Mouse (Mus musculus): Measurements from ENCODE around the gene Dll1. TPM values are rescaled to one million over a fixed set of nuclear protein-coding genes. Genes with fewer than 3 reads are reported as not detected.
A peak's percentile ranks its signal among the peaks of the same experiment; 100 is the strongest.

Gene Dll1
- under 1 TPM in 1 of 3 experiments, not detected in 2; 0.35 TPM for polyA plus RNA-seq (2017; shearing (Covaris generic))

DNA sequence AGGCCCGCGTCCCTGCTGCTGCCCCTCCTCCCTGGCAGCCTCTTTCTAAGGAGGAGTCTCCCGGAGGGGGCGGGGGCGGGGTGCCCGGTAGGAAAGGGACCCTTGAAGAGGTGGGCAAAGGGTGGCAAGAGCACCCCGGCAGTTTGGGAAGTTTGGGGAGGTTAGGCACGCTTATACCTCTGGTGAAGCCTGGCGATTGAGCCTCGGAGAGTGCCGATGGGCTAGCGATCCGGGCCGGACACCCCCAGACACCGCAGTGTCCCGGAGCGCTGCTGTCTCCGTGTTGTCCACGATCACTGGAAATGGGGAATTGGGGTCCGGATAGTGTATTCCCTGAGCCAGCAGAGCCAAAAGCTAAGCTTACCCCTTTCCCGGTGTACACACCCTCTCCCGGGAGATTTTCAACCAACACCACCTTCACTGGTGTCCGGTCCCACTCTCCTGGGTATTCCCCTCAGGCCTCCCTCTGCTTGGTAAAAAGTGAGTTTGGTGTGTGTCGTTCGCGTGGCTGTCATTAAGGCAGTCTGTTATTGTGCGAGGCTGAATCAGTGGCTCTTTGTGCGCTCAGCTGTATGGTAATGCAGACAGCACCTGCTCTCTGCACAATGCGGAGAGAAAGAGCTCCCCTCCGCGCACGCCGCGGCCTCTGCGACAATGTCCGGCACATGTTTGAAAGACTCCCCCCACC lies at the start of gene Dll1:
Dll1 (minus strand) TSS at position 379 of the 688 bp plus-strand sequence.
- no peak for ATAC-seq

DNA sequence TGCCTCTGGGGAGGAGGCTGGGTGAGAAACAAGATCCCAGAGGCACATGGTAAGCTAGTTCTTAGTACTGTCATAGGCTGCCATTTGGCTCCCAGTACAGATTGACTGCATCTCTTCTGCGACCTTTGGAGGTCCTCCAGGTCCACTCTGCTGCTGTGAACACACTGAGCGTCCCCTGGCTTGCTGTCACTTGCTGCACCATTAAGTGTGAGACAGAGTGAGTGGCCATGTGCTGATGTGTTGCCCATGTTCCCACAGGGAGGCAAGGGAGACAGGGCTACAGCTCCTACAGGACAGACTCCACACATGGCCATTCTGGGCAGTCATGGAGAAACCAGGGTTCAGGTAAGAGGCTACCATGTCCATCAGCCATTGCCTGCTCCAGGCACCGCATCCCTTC lies 49.3 kb upstream of the Dll1 start:
- no peak for ATAC-seq

DNA sequence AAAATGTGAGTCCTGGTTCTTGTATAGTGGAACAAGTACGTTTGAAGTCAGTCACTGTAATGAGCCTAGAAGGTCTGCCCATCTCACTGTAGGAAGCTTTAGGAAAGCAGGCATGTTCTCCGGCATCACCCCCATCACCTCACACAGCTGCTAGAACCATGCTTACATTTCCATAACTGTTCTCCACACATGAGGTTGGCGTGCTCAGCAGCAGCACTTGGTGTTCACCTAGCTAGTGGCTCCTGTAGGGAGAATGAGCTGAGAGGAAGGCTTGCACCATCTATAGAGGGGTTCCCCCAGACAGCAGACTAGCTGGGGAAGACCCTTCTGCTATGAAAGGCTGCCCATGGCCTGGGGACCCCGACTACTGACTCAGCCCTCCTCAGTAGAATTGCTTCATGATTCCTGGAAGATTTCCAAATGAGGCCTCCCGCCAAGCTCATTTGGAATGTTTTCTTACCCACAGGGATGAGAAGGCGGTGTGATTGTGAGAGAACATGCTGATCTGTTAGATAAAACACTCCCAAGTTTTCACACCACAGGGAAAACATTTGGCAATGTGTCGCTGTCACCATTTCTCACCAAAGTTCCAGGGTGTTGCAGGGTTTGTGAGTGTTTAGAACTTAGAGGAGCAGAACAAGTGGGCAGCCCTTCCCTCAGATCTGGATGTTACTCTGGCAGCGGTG lies 46.6 kb upstream of the Dll1 start:
- no peak for ATAC-seq

DNA sequence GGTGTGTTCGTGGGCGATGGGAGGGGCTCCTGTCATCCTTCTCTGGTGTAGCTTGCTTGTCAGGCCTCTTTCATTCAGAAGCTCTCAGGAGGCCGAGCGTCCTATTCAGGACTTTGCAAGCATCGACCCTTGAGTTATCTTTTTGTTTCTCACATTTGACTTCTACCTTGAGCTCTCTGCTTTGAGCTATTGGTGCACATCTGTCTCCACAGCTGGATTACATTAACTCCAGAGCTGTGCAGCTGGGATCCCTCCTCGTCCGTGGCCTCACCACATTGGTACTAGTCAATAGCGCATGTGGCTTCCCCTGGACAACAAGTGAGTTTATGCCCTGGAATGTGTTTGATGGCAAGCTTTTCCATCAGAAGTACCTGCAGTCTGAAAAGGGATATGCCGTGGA lies 46.0 kb upstream of the Dll1 start:
- no peak for ATAC-seq

DNA sequence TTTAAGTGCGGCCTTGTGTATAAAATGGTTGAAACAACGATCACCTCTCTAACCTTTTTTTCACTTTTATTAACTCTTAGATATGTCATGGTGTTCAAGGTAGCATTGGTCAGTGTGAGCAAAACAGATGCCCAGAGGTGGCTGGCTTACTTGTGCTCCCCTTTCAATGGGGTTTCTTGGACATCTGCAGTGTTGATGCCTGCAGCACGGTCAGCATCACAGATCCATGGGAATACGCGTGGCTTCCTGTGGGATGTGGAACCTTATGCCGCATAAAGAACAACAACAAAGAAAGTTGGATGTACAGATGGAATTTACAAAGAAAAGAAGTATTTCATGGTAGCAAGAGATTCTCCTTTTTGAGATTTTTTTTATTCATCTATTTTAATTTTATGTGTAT lies 44.8 kb upstream of the Dll1 start:
- no peak for ATAC-seq

DNA sequence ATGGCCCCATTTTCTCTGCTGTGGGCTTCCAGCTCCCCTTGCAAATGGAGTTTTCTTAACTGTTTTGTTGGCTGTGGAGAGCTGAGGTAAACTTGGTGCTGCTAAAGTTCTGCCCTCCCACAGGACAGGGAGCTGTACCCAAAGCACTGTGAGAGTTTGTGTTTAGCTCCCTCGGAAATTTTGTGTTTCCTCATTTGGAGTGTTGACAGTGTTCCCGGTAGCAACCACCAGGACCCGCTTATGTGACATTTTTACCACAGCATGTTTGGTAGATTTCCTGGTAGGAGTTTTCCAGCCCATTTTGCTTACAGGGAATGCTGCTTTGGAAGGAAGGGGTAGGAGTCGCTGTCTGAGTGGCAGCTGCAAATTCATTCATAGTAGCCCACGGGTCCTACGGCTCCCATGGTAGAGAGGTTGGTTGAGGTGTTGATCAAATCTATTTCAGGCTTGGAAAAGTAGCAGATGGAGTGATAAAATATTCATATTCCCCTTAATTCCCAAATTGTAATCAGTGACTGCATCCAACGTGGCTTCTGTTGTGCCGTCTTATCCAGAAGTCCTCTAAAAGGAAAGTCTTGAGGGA lies 43.4 kb upstream of the Dll1 start:
- no peak for ATAC-seq

DNA sequence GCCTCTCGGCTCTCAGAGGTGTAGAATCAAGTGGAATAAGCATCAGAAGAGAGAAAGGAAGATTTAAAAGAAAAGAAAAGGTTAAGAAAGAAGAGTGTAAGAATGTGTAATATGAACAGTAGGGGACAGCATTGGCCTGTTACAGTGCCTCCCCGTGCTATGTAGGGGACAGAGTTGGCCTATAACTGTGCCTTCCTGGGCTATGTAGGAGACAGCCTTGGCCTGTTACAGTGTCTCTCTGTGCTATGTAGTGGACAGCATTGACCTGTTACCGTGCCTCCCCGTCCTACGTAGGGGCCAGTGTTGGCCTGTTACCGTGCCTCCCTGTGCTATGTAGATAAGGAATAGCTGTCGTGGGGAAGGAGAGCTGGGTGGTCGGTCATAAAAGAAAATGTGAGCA lies 42.9 kb upstream of the Dll1 start:
- no peak for ATAC-seq

DNA sequence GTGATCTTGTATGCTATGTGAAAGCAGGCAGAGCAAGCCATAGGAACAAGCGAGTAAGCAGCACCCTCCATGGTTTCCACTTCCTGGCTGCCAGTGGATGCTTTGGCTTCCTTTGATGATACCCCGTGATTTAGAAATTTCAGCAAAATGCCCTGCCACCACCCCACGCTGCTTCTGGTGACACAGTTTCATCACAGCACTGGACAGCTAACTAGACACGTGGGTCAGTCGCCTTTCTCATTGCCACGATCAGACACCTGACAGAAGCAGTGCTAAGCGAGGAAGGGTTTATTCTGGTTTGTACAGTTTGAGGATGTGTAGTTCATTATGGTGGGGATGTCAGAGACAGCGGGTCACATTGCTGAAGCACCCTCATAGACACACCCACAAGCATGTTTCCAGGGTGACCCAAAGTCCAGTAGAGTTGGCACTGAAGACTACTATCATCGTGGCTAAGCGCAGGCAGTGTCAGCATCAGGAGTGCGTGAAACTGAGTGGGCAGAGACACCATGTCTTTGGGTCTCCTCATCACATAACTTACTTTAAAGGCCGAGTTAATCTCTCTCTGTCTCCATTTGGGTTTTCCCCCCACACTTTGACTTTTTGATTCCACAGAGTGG lies 40.0 kb upstream of the Dll1 start:
- ATAC-seq, result no peak

DNA sequence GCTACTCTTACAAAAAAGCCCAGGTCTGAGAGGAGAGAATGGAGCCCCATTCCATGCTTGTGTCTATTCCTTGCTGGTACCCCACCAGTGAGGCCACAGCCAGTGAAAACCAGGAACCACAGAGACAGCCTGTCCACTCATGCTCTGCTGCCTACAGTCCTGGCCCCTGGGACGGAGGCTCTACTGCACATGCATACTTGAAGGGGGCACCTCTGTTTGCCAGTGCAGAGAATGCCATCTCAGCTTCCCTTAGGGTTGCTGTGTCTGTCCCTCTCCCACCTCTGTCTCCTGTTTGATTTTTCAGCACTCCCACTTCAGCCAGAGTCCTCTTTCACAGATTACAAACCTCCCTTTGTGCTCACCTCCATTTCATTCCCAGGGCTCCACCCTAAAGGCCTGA lies 34.2 kb upstream of the Dll1 start:
- ATAC-seq, result no peak

DNA sequence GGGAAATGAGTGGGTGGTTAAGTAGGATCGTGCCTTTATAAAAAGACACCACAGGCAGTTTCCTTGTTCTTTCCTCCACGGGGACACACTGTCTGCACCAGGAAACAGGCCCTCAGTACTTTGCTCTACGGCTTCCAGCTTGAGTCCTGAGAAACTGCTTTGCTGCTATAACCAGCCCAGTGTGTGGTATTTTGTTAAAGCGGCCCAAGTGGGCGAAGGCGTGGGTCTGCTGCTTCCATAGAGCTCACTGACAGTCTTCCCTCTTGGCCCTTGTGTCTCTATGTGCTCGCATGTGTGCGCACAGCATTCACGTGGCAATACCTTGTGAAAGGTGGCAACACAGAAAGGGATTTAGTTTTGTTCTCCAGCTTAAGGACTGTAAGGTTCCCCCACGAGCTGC lies 32.6 kb upstream of the Dll1 start:
- ATAC-seq, result no peak

DNA sequence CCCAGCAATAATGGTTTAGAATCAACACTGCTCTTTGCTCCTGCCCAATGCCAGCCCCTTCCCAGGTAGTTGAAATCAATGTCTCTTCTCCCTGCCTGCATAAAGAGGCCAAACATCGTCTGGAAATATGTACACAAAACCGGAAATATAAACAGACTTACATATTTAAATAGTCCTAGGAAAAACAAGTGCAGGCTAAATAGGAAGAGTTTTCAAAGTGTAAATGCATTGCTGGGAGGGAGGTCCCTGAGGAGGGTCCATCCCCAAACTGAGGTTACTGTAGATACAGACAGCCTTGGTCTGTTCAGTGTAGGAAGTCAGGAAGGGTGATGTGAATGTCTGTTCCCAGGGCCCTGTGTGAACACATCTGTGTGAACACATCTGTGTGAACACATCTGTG lies 29.9 kb upstream of the Dll1 start:
- no peak for ATAC-seq

DNA sequence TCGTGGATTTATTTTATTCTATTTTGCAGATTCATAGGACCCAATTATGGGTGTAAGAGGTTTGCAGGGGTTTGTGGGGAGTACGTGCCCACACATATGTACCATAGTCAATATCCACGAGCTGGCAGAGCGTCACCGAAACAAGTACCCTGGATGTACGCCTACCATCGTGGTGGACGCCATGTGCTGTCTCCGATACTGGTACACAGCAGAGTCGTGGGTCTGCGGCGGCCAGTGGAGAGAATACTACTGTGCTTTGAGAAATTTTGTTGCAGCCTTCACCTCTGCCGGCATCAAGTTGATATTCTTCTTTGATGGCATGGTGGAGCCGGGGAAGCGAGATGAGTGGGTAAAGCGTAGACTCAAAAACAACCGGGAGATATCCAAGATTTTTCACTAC lies 25.0 kb upstream of the Dll1 start:
- no peak for ATAC-seq

DNA sequence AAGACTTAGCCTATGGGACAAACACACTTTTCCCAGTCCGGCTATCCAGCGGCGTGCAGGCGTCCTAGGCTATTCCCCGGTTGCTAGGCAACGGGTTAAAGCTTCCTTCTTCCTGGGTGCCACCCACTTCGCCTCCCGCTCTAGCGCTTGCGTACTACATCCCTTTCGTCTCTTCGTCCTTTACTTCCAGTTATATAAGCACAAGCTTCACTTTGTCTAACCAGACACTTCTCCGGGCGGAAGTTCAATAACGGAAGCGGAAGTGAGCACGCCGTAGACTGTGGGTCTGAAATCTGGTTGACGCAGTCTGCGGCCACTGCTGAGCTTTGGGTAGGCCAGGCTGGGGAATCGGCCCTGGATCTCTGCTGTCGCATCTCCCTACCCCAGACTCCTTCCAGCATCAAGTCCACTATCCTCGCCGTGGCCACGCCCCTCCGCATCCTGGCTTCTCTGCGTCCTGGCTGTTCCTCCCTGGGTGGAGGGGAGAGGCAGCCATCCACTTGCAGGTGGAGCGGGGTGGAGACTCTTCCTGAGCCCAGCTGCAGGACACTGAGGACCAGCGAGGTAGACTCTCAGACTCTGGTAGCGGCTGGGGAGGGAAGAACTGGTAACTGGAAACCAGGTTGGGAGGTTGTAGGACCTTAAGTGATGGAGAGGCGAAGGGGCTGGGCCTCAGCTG lies 19.5 kb upstream of the Dll1 start, which contains the start of gene Fam120b:
Fam120b (plus strand) TSS at position 206 of the 679 bp plus-strand sequence.
- ATAC-seq, result peak; percentile 99

DNA sequence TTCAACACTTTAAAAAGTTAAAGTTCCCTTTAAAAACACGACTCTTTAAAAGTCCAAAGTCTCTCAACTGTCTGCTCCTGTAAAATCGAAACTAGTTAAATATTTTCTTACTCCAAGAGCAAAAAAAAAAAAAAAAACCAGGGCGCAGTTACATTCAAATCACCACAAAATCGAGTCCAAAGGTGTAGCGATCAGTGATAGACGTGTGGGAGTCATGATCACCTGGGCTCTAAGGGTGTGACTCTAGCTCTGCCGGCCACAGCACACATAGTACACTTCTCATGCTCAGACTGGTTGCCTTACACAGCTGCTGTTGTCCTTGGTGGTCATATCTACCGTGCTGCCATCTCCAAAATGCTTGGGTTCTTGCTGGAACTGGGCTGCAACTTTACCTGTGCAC lies 12.7 kb upstream of the Dll1 start:
- no peak for ATAC-seq

DNA sequence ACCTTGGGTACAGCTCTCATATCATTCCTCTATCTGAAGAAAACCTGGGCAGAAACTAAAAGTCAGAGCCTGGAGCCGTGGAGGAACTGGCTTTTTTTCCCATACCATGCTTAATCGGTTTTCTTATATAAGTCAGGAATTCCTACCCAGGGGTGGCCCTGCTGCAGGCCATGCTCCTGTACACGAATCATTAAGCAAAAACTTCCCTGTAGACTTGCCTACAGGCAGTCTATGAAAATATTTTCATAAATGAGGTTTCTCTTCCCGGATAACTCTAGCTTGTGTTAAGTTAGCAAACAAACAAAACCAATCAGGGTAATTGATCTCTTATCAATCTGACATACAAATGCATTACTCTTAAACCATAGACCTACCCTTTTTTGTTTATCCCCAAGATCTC lies 12.2 kb upstream of the Dll1 start:
- no peak for ATAC-seq

DNA sequence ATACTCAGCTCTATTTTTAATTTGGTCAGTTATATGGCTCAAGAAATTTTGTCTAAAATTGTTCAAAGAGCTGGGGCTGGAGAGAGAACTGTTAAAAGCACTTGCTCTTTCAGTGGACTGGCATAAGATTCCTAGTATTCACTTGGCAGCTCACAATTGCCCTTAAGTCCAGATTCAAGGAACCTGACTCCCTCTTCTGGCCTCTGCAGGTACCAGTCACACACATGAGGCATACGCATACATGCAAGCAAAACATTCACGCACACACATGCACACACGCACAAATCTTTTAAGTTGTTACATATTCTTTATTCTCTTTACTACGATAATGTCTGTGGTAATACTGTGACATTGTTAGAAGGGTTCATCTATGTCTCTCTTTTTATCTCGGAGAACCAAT lies 6.7 kb upstream of the Dll1 start:
- no peak for ATAC-seq

DNA sequence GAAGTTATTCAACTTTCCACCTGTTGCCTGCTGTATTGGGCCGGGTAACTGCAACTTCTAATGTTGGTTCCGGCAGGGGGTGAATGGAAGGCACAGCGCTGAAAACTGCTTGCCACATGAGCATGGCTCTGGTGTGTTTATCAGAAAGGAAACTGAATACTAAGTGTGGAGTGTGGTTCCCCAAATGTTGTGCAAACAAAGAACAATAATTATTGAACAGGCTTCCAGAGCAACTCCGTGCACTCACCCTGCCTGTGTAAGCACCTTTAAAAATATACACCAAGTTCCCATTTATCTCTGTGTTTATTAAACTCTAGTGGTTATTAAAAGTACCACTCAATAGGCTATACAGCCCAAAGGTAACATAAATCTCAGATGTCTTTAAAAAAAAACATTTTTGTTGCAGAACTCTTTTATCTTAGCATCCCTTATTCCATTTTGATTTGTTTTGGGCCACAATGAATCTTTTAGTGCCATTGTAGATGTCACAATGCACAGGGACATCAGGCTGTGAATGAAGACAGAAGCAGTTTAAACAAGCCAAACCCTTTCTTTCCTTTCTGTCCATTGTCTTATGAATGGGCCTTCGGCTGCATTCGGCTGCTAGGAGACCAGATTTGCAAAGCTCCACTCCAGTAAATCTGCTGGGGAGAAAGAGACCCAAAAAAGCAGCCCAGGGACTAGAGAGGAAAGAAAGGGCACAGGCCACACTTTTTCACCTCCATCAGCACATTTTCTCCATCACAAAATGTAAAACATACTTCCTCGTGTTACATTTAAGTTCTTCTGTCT lies 5.4 kb upstream of the Dll1 start:
- ATAC-seq, result no peak

DNA sequence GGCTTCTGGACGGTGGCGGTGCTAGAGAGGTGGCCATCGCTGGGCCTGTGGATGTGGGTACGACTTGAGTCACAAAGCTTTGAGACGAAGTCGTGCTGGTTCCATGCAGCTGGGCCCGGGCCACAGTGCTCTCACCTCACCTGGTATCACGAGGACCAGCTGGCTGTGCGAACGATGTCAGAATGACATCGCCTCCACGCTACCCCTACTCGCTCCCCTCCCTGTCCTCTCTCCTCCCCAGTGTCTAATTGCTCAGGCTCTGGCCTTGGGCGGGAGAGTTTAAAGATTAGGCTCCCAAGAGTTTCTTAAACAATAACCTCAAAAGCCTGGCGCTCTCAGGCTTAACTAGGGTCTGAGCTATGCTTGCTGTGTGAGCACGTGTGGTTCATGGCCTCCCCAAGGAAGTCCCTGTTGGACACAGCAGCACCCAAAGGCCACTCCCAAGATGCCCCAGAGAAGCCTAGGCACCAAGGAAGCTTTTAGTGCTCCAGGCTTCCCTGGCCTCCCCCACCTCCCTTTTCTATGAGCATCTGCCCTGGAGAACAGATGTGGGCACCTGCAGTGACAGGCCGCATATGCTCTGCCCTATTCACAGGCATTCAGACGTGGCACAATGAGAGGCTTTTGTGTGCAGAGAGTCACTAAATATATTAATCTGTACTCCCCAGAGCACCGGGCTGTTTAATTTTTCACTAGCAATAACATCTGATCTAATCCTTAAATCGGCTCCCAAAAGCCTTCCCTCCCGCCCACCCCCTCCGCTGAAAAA lies 4.6 kb upstream of the Dll1 start:
- no peak for ATAC-seq

DNA sequence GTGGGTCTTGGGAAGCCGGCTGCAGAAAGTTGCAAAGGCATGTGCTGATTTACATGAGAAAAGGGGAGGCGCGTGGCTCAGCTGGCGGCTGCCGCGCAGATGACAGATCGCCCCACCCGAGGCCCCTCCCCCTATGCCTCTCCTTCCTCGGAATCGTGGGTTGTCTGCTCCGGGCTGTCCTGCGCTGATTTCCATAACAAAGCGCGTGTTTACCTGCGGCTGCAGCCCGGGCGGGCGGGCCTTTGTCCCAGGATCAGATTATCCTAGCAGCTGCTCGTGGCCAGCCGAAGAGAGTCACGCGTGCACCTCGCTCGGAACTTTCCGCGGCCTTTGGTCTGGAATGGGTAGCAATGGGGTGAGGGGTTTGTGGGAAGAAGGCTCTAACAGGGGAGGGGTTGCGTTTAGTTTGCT lies 4.0 kb upstream of the Dll1 start:
- peak; percentile 13 for ATAC-seq

DNA sequence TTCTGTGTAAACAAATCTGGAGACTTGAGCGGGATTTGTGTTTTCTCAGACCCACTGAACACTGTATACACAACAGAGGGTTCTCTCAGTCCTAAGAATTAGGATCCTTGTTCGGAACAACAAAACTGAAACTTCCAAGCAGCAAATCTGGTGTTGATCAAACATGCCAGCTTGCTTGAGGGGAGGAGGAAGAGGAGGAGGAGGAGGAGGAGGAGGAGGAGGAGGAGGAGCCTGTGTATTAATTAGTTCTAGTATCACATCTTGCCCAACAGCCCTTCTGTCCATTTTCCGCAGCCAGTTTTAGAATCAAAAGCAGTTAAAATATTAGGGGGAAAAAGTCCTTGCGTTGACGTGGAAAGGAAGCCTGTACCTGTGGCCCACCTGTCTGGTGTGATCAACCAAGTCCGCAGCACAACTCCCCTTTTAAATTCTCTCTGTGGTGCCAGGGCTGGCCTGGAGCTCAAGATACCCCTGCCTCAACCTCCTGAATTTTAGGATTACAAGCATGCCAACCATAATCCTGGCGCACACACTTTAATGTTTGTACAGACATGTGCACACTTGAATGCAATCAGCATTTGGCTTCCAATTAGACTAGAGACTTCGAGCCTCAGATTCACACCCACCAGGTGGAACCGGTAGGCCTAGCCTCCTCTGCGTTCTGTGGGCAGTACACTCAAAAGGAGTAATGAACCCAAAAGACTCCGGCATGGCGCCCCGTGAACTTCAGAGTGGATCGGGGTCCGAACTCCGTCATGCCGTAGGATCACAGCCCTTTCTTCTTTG lies 3.3 kb upstream of the Dll1 start:
- no peak for ATAC-seq

Data from inflammation-experienced regulatory T-cells, adult 6 months (primary cell).